Mouse (Mus musculus): ENCODE data around the gene Fus.
A peak's percentile ranks its signal among the peaks of the same experiment; 100 is the strongest.
"Not testable (repeated sequence)": the region's sequence is repeated elsewhere in the genome, so short reads cannot be mapped to it uniquely, and the experiment has no call there.

The Fus gene

DNA sequence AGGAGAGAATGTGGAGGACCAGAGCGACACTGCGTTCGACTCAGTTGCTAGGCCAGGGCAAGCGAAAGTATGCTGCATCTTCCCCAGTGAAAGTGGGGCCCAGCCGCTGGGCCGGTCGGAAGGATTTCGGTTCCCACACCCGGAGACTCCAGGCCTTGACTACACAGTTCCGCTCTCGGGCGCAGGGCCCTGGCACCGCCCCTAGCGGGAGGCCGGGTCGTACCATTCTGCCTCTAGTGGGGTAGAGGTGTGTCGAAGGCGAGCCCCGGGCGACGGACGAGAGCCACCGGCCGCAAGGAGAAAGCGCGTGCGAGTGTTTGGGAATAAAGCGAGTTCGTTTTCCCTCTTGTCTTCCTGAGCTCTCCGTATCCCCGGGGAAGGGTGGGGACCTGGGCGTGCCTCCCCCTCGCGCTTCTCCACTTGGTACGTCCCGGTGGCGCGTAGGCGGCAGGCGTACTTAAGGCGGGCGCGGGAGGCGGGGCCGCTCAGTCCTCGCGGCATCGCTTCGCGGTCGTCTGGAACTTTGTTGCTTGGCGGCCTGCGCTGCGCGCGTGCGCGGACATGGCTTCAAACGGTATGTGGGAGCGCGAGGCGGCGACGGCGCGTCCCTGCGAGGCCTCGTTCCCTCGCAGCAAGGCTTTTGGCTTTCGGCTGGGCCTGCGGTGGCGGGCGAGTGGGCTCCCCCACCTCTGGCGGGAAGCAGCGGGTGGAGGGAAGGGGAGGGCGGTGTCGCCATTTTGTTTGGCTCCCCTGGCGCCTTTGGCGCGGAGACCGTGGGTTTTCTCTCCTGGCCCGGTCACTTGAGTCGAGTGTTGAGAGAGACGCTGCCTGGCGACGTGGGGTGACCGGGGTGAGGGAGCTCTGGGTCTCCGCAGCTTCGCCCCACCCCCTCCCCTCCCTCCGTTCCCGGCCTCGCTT, at the start of gene Fus:
Fus (plus strand) TSS at position 454 of the 918 bp plus-strand sequence.
- ATAC-seq (ENCODE audit: low TSS enrichment), result peak; percentile 94

GRCm38 (mm10) chr7:127918203-127918602, 49.1 kb upstream of the Fus start:
- ATAC-seq (ENCODE audit: low TSS enrichment), result no peak

- no peak for ATAC-seq (ENCODE audit: low TSS enrichment)
Measured at GRCm38 (mm10) chr7:127919290-127919689, 48.0 kb upstream of the Fus start.

- no peak for ATAC-seq (ENCODE audit: low TSS enrichment)
Measured at GRCm38 (mm10) chr7:127921516-127921915, 45.7 kb upstream of the Fus start.

DNA sequence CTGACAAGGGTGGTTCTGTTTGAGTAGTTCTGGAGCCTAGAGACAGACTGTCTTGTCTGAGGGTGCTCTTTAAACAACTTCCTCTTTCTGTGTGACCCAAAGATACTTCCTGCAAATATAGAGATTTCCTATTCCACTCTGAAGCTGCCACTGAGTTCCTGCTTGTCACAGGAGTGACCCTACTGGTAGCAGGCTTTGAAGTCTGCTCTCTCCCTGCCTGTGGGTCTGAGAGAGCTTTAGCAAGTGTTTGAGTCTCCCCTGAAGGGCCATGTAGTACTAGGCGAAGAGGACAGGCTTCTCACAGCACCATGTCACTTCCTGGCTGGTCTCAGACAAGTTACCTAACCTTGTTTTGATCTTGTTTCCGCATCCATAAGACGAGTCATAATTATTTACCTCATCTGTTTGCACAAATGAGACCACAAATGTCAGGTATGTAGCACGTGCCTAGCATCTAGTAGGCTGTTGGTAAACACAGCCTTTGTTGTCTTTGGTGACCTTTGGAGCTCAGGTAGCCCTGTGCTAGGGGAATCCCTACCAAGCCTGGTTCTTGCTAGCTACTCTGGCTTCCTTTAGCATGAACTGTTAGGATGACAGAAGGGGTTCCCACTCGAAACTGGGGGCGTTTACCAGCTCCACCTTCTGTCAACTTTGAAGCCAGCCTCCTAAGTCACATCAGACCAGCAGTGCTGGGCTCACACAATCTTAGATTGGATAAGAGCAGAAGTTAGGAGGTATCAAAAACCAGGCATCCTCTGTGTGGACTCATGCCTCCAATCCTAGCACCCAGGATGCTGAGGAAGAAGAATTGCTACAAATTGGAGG, 44.6 kb upstream of the Fus start:
- peak; percentile 41; the same call in 1 of the 2 replicates for ATAC-seq (ENCODE audit: low TSS enrichment)

- ATAC-seq (ENCODE audit: low TSS enrichment), result no peak
Measured at GRCm38 (mm10) chr7:127923714-127924113, 43.5 kb upstream of the Fus start.

GRCm38 (mm10) chr7:127925252-127925651, 42.0 kb upstream of the Fus start:
- no peak for ATAC-seq (ENCODE audit: low TSS enrichment)

GRCm38 (mm10) chr7:127926066-127926465, 41.2 kb upstream of the Fus start:
- no peak for ATAC-seq (ENCODE audit: low TSS enrichment)

DNA sequence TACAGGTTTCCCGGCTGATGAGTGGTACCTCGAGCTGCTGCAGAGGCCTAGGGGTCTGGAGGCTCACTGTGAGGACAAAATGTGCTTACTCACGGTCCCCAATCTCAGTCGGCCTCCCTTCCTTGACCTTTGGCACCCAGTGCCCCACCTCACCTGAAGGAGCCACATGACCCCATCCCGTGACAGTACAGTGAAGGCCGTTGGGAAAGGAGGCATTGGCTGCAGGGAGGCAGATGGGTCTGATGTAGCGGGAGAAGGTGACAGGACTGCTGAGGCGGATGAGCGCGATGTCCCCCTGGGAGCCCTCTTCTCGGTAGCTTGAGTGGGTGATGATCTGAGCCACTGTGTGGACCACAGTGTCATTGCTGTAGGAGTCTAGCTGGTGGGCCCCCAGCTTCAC, 40.4 kb upstream of the Fus start:
- no peak for ATAC-seq (ENCODE audit: low TSS enrichment)

DNA sequence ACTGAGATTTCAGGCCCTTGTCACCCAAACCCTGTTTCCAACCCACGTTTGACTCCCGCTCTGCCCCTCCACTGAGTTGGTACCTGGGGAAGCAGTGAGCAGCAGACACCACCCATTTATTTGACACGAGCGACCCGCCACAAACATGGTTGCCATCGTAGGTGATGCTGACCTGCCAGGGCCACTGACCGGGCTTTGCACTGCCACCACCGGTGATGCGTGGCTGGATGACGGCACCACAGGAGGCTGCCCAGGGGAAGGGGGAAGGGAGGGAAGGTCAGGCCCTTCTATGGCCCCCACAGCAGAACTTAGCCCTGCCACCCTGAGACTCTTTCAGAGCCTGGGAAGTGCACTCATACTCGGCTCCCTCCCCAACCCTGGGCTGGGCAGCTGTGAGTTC, 39.5 kb upstream of the Fus start:
- ATAC-seq (ENCODE audit: low TSS enrichment), result no peak

DNA sequence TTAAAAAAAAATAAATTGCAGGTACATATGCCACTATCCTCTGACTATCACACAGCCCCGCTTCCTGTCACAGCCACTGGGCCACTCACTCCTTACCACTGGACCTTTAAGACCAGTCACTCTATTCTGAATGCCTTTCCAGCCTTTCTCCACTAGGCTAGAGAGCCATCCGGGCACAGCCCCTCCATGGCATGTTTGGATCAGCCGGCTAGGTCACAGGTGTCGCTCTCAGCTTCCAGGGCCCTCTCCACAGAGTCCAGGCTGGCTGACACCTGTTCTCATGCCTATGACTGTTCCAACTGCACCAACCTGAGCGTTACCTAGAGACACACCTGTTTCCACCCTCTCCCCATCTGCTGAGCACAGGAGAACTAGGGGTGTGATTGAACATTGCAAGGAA, 38.7 kb upstream of the Fus start:
- ATAC-seq (ENCODE audit: low TSS enrichment), result no peak

DNA sequence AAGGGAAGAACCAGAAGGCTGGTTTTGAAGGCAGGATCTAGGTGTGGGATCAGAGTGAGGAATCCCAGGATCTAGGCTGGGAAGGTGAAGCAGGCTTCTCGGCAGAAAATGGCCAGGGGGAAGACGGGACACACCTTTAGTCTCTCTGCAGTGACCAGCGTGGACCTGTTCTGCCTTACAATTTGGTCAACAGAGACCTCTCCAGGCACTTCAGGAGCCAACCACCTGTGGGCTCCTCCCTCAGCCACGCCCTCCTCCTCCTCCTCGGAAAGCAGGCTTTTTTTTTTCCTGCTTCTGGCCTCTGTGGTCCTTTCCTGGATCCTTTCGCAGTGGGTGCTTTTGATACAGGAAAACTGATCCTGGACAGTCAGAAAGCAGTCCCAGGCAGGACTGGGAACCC, 37.3 kb upstream of the Fus start, which contains the start of gene Prss8:
Prss8 (minus strand) TSS at position 182 of the 400 bp plus-strand sequence.
- ATAC-seq (ENCODE audit: low TSS enrichment), result no peak

- ATAC-seq (ENCODE audit: low TSS enrichment), result no peak
Measured at GRCm38 (mm10) chr7:127930636-127931035, 36.6 kb upstream of the Fus start.

DNA sequence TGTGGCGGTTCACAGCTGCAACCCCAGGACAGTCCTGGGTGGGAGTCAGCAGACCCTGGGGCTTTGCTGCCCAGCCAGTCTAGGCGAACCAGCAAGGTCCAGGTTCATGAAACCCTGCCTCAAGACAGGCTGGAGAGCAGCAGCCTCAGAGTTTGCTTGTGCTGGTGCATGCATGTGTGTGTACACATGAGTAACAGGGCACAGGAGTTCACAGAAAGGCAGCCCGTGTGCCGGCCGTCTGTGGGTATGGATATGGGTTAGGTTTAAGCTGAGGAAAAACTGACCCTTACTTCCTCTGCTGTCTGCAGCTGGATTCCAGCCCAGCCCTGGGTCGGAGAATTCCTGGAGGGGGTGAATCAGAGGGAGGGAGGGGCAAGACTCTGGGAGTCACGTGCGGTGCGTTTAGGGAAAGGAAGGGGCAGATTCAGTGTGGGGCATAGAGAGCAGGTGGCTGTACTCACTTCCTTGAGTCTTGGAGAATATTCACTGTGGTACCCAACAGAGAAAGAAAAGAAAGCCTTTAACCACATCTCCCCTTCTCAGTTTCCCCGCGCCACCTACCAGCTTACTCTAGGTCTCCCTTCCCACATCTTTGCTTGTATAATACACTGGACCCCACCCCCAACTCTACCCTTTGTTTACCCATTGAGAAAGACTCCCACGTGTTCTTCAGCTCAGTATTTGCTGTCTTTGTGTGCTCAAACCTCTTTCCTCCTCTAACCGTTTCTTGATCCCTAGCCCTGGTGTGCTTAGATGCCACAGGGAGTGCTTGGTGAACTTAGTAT, 35.7 kb upstream of the Fus start:
- ATAC-seq (ENCODE audit: low TSS enrichment), result no peak

DNA sequence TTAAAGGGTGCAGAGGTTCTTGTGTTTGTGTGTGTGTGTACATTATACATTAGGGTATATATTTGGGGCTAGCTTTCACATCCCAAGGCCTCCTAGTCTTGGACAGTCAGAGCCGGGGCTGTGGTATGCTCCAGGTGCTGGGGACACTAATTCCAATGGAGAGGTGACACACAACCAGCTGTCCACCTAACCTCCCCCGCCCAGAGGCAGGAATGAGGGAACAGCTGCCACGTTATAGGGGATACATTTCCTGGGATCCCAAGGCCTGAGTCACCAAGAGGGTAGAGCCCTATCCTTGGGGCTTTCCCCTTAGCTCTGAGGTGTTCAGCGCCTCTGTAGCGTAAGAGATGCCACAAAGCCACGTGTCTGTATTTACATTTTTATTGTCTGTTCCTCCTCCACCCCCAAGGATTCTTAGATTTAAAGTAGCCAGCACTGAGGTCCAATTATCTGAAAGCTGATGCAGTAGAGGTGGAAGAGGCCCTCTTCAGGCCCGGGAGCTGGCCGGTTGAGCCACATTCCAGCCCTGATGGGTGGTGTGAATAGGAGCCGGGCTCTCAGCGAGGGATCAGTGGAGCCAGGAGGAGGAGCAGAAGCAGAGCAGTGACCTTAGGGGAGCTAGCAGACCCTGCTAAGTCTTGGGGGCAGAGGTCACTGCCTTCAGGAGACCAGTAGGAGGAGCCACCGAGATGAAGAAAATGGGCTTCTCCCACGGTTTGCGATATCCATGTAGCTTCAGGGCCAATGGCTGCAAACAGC, 34.8 kb upstream of the Fus start:
- no peak for ATAC-seq (ENCODE audit: low TSS enrichment)

GRCm38 (mm10) chr7:127934075-127934474, 33.2 kb upstream of the Fus start:
- no peak for ATAC-seq (ENCODE audit: low TSS enrichment)

DNA sequence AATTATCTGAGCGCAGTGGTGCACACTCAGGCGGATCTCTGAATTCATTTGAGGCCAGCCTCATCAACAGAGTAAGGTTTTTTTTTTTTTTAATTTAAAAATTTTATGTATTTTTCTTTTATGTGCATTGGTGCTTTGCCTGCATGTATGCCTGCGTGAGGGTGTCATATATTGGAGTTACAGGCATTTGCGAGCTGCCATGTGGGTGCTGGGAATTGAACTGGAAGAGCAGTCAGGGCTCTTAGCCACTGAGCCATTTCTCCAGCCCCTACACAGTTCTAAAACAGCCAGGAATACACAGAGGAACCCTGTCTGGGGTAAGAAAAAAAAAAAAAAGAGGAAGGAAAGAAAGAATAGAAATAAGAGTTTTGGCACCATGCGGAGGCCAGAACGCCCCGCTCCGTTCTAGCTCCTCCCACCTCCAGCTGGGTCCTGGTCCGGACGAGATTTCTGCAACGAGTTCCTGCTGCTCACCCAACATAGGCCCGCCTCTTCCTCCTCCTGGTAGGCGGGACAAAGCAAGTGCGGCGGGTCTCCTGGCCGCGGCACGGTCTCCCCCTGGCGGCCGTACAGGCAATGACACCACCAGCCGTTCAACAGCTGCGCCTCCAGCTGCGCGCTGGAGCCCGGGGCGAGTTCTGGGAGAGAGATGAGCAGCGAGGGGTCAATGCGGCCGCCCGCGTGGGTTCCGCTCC, 32.1 kb upstream of the Fus start:
- peak; percentile 97 for ATAC-seq (ENCODE audit: low TSS enrichment)

- peak; percentile 33 for ATAC-seq (ENCODE audit: low TSS enrichment)
Measured at GRCm38 (mm10) chr7:127935748-127936159, 31.5 kb upstream of the Fus start.

DNA sequence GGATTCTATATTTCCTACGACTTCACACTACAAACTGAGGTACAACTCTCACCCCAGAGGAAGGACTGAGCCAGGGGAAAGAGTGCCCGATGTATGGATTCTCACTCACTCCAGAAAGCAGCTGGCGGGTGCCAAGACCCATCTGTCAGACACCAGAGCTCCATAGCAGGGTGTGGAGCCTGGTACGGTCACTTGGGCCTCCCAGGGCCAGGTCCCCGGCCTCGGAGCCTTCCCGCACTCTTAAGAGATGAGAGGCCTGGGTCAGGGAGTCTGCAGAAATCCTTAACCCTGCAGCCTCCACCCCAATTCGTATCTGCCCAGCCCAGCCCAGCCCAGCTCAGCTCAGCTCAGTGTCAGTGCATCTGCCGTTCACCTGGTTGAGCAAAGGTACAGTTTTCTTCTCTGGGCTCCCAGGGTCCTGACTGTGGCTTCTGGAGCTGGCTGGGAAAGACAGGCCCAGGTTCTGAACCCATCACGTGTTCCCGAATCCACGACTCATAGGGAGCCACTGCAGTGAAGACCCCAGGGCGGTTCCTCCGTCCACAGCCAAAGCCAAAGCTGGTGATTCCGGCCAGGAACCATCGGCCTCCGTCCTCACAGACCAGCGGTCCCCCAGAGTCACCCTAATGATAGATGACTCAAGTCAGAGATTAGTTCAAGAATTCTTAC, 30.9 kb upstream of the Fus start:
- ATAC-seq (ENCODE audit: low TSS enrichment), result no peak; the same call in 1 of the 2 replicates

DNA sequence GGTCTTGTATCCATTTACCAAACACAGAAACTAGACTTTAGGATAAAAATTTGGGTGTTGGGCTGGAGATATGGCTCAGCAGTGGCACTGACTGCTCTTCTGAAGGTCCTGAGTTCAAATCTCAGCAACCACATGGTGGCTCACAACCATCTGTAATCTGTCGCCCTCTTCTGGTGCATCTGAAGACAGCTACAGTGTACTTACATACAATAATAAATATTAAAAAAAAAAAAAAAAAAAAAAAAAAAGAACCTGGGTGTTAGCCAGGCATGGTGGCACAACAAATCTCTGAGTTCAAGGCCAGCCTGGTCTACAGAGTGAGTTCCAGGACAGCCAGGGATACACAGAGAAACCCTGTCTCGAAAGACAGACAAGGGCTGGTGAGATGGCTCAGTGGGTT, 25.2 kb upstream of the Fus start:
- not testable (repeated sequence) for ATAC-seq (ENCODE audit: low TSS enrichment)
